Mouse (Mus musculus): ENCODE results near the gene Clp1. TPM values are rescaled to one million over a fixed set of nuclear protein-coding genes. Genes with fewer than 3 reads are reported as not detected.

The Clp1 gene
- polyA plus RNA-seq, 1 experiment from 2014 or later, result 39.7 TPM

GRCm38 (mm10) chr2:84758542-84759127 is 31.5 kb upstream of the Clp1 start:
- no peak overlapping the region for H3K9ac ChIP-seq
- H3K4me1 ChIP-seq, result no peaks in the 10 kb centered on the region
- ATAC-seq (ENCODE audit: low FRiP score, low read depth), result peak; percentile 76
- no peak overlapping the region for H3K27ac ChIP-seq
- 0% methylated on average over 2 of the region's 2 CpGs for WGBS
- H3K4me3 ChIP-seq, result no peak overlapping the region
- no peak overlapping the region for H3K4me2 ChIP-seq (replicated peaks)
- no peaks in the 10 kb centered on the region for H3K9me3 ChIP-seq
- no peaks in the 10 kb centered on the region for H3K27me3 ChIP-seq
- H3K36me3 ChIP-seq, result no peaks in the 10 kb centered on the region

- H3K27ac ChIP-seq, result no peak overlapping the region
- no peak overlapping the region for H3K4me3 ChIP-seq
- no peaks in the 10 kb centered on the region for H3K36me3 ChIP-seq
- no peaks in the 10 kb centered on the region for H3K9me3 ChIP-seq
- H3K4me2 ChIP-seq (replicated peaks), result no peak overlapping the region
- no peaks in the 10 kb centered on the region for H3K4me1 ChIP-seq
- no peak overlapping the region for H3K9ac ChIP-seq
- WGBS, result 57% methylated on average over 7 of the region's 7 CpGs
- H3K27me3 ChIP-seq, result no peaks in the 10 kb centered on the region
- no peak for ATAC-seq (ENCODE audit: low FRiP score, low read depth)
Observed at GRCm38 (mm10) chr2:84757026-84757682, 30.0 kb upstream of the Clp1 start.

GRCm38 (mm10) chr2:84756245-84756644 is 29.1 kb upstream of the Clp1 start:
- Histone ChIP-seq H3K4me1 (no peaks in the 10 kb centered on the region), H3K4me2 (replicated peaks) (no peak overlapping the region), H3K9me3 (no peaks in the 10 kb centered on the region), H3K27me3 (no peaks in the 10 kb centered on the region), H3K4me3 (no peak overlapping the region), H3K9ac (no peak overlapping the region), H3K36me3 (no peaks in the 10 kb centered on the region), H3K27ac (no peak overlapping the region)
- ATAC-seq (ENCODE audit: low FRiP score, low read depth), result no peak
- 60% methylated on average over 5 of the region's 5 CpGs for WGBS

GRCm38 (mm10) chr2:84750115-84750514 is 23.0 kb upstream of the Clp1 start:
- peak; percentile 32; the same call in 1 of the 2 replicates for ATAC-seq (ENCODE audit: low FRiP score, low read depth)
- Histone ChIP-seq H3K4me3 (no peak overlapping the region), H3K9ac (no peak overlapping the region), H3K4me1 (no peaks in the 10 kb centered on the region), H3K27ac (no peak overlapping the region), H3K4me2 (replicated peaks) (no peak overlapping the region), H3K36me3 (no peaks in the 10 kb centered on the region), H3K9me3 (no peaks in the 10 kb centered on the region), H3K27me3 (no peaks in the 10 kb centered on the region)
- WGBS, result 80% methylated on average over 6 of the region's 6 CpGs

GRCm38 (mm10) chr2:84744126-84744525 is 17.0 kb upstream of the Clp1 start:
- Histone ChIP-seq H3K27me3 (no peaks in the 10 kb centered on the region), H3K9me3 (no peaks in the 10 kb centered on the region), H3K9ac (peak overlapping the region; percentile 100), H3K36me3 (peaks cover 14% of the 10 kb centered on the region), H3K4me1 (peaks cover 38% of the 10 kb centered on the region), H3K4me2 (replicated peaks) (peak overlapping the region; percentile 95), H3K27ac (peak overlapping the region; percentile 94), H3K4me3 (peak overlapping the region; percentile 94)
- WGBS, result under 1% methylated on average over 10 of the region's 10 CpGs
- ATAC-seq (ENCODE audit: low FRiP score, low read depth), result peak; percentile 7

GRCm38 (mm10) chr2:84743561-84743960 is 16.4 kb upstream of the Clp1 start, which contains the start of gene Gm19426:
Gm19426 (minus strand) TSS chr2:84743655.
- WGBS, result under 1% methylated on average over 24 of the region's 25 CpGs

GRCm38 (mm10) chr2:84742451-84743283 is 15.5 kb upstream of the Clp1 start:
- Histone ChIP-seq H3K4me3 (peak overlapping the region; percentile 94), H3K9ac (peak overlapping the region; percentile 100), H3K4me1 (peaks cover 53% of the 10 kb centered on the region), H3K36me3 (peaks cover 14% of the 10 kb centered on the region), H3K27me3 (no peaks in the 10 kb centered on the region), H3K27ac (peak overlapping the region; percentile 100), H3K4me2 (replicated peaks) (peak overlapping the region; percentile 95), H3K9me3 (no peaks in the 10 kb centered on the region)
- peak; percentile 77 for ATAC-seq (ENCODE audit: low FRiP score, low read depth)
- whole genome bisulfite sequencing, result 1% methylated on average over 26 of the region's 26 CpGs

More at GRCm38 (mm10) chr2:84743561-84743960, 16.4 kb upstream of the Clp1 start, which contains the start of gene Gm19426:
- H3K4me2 ChIP-seq (replicated peaks), result peak within 1 kb of the TSS; percentile 95
- H3K9ac ChIP-seq, result peak within 1 kb of the TSS; percentile 100
- ATAC-seq (ENCODE audit: low FRiP score, low read depth), result peak; percentile 91
- no peaks in the 10 kb centered on the region for H3K9me3 ChIP-seq
- H3K36me3 ChIP-seq, result peaks cover 14% of the 10 kb centered on the region
- H3K4me3 ChIP-seq, result peak within 1 kb of the TSS; percentile 94
- no peaks in the 10 kb centered on the region for H3K27me3 ChIP-seq
- H3K27ac ChIP-seq, result peak within 1 kb of the TSS; percentile 100
- H3K4me1 ChIP-seq, result peaks cover 44% of the 10 kb centered on the region

- no peaks in the 10 kb centered on the region for H3K9me3 ChIP-seq
- ATAC-seq (ENCODE audit: low FRiP score, low read depth), result no peak
- H3K9ac ChIP-seq, result peak overlapping the region; percentile 100
- peaks cover 14% of the 10 kb centered on the region for H3K36me3 ChIP-seq
- peak overlapping the region; percentile 94 for H3K4me3 ChIP-seq
- peaks cover 60% of the 10 kb centered on the region for H3K4me1 ChIP-seq
- H3K4me2 ChIP-seq (replicated peaks), result peak overlapping the region; percentile 95
- WGBS, result 2% methylated on average over 5 of the region's 5 CpGs
- no peaks in the 10 kb centered on the region for H3K27me3 ChIP-seq
- H3K27ac ChIP-seq, result peak overlapping the region; percentile 100
Observed at GRCm38 (mm10) chr2:84741841-84742450, 14.8 kb upstream of the Clp1 start.

- Histone ChIP-seq H3K9me3 (no peaks in the 10 kb centered on the region), H3K4me1 (peaks cover 72% of the 10 kb centered on the region), H3K36me3 (peaks cover 14% of the 10 kb centered on the region), H3K27me3 (no peaks in the 10 kb centered on the region), H3K27ac (peak overlapping the region; percentile 100; the same call in 1 of the 2 replicates), H3K4me3 (peak overlapping the region; percentile 94), H3K4me2 (replicated peaks) (peak overlapping the region; percentile 95), H3K9ac (peak overlapping the region; percentile 48; the same call in 1 of the 2 replicates)
- no peak for ATAC-seq (ENCODE audit: low FRiP score, low read depth)
- WGBS, result 79% methylated on average over 15 of the region's 15 CpGs
Observed at GRCm38 (mm10) chr2:84740608-84741333, 13.6 kb upstream of the Clp1 start.

- Histone ChIP-seq H3K36me3 (peaks cover 14% of the 10 kb centered on the region), H3K4me3 (peak overlapping the region; percentile 17), H3K4me2 (replicated peaks) (peak overlapping the region; percentile 73), H3K4me1 (peaks cover 88% of the 10 kb centered on the region), H3K9me3 (no peaks in the 10 kb centered on the region), H3K27ac (peak overlapping the region; percentile 72), H3K27me3 (no peaks in the 10 kb centered on the region), H3K9ac (peak overlapping the region; percentile 8; the same call in 1 of the 2 replicates)
- ATAC-seq (ENCODE audit: low FRiP score, low read depth), result no peak
- 1% methylated on average over 12 of the region's 12 CpGs for WGBS
Observed at GRCm38 (mm10) chr2:84738271-84738911, 11.2 kb upstream of the Clp1 start.

Measured in limb, embryonic 13.5 days (tissue).